Mouse (Mus musculus): ENCODE measurements around the gene Myh10.

The Myh10 gene

GRCm38 (mm10) chr11:68745374-68746200 is 54.2 kb downstream of the Myh10 start:
- DNase-seq (ENCODE audit: low spot score in 2 of 2): no peak

- no peak for DNase-seq (ENCODE audit: low spot score in 2 of 2)
Observed at GRCm38 (mm10) chr11:68748121-68748520, 56.8 kb downstream of the Myh10 start.

GRCm38 (mm10) chr11:68750206-68750605 is 58.8 kb downstream of the Myh10 start:
- DNase-seq (ENCODE audit: low spot score in 2 of 2): no peak

- DNase-seq (ENCODE audit: low spot score in 2 of 2): peak in 1 of 2 experiments; percentile 6
Observed at GRCm38 (mm10) chr11:68750938-68751337, 59.6 kb downstream of the Myh10 start.

- no peak for DNase-seq (ENCODE audit: low spot score in 2 of 2)
Observed at GRCm38 (mm10) chr11:68754283-68754682, 62.9 kb downstream of the Myh10 start.

- DNase-seq (ENCODE audit: low spot score in 2 of 2): no peak
Observed at GRCm38 (mm10) chr11:68756456-68757348, 65.3 kb downstream of the Myh10 start.

- no peak for DNase-seq (ENCODE audit: low spot score in 2 of 2)
Observed at GRCm38 (mm10) chr11:68759691-68760090, 68.3 kb downstream of the Myh10 start.

- no peak for DNase-seq (ENCODE audit: low spot score in 2 of 2)
Observed at GRCm38 (mm10) chr11:68761155-68761554, 69.8 kb downstream of the Myh10 start.

- DNase-seq (ENCODE audit: low spot score in 2 of 2): no peak
Observed at GRCm38 (mm10) chr11:68761664-68762063, 70.3 kb downstream of the Myh10 start.

- no peak for DNase-seq (ENCODE audit: low spot score in 2 of 2)
Observed at GRCm38 (mm10) chr11:68764622-68765021, 73.3 kb downstream of the Myh10 start.

- no peak for DNase-seq (ENCODE audit: low spot score in 2 of 2)
Observed at GRCm38 (mm10) chr11:68767762-68768542, 76.6 kb downstream of the Myh10 start.

GRCm38 (mm10) chr11:68769770-68770510 is 78.6 kb downstream of the Myh10 start:
- DNase-seq (ENCODE audit: low spot score in 2 of 2): no peak

- no peak for DNase-seq (ENCODE audit: low spot score in 2 of 2)
Observed at GRCm38 (mm10) chr11:68776147-68776655, 84.8 kb downstream of the Myh10 start.

- DNase-seq (ENCODE audit: low spot score in 2 of 2): no peak
Observed at GRCm38 (mm10) chr11:68777933-68778332, 86.6 kb downstream of the Myh10 start.

- DNase-seq (ENCODE audit: low spot score in 2 of 2): no peak
Observed at GRCm38 (mm10) chr11:68778855-68779254, 87.5 kb downstream of the Myh10 start.

- no peak for DNase-seq (ENCODE audit: low spot score in 2 of 2)
Observed at GRCm38 (mm10) chr11:68779735-68780465, 88.5 kb downstream of the Myh10 start.

GRCm38 (mm10) chr11:68780466-68781114 is 89.2 kb downstream of the Myh10 start:
- DNase-seq (ENCODE audit: low spot score in 2 of 2): no peak

- no peak for DNase-seq (ENCODE audit: low spot score in 2 of 2)
Observed at GRCm38 (mm10) chr11:68782336-68782735, 91.0 kb downstream of the Myh10 start.

- DNase-seq (ENCODE audit: low spot score in 2 of 2): no peak
Observed at GRCm38 (mm10) chr11:68785813-68786212, 94.5 kb downstream of the Myh10 start.

GRCm38 (mm10) chr11:68787222-68787621 is 95.9 kb downstream of the Myh10 start:
- DNase-seq (ENCODE audit: low spot score in 2 of 2): no peak
